Mouse (Mus musculus) forebrain, embryonic 16.5 days (tissue): ENCODE measurements around the gene Zfp941. TPM values are rescaled to one million over a fixed set of nuclear protein-coding genes. Genes with fewer than 3 reads are reported as not detected.

Source experiments
- ATAC-seq: fragments of 200-750 bp; cut with Nextera tagmentation; 2 replicates; pipeline ENCODE4 v1.8.0; 2017; ENCODE audit warnings: mild to moderate bottlenecking, moderate library complexity
- H3K27ac ChIP-seq: fragments of 300-500 bp; sonication (generic); 2 replicates; pipeline ENCODE4 v1.5.1; 2014; ENCODE audit warnings: low read length, control low read depth
- H3K27me3 ChIP-seq: fragments of 300-500 bp; sonication (generic); replicated peaks from 2 replicates; pipeline ENCODE4 v1.6.1; 2014; ENCODE audit warnings: low read length; ENCODE audit not compliant: control insufficient read depth, insufficient read depth
- H3K36me3 ChIP-seq: fragments of 300-500 bp; sonication (generic); 2 replicates; pipeline ENCODE4 v1.6.1; 2014; ENCODE audit not compliant: control insufficient read depth, insufficient read depth
- H3K4me1 ChIP-seq: fragments of 300-500 bp; sonication (generic); replicated peaks from 2 replicates; pipeline ENCODE4 v1.6.1; 2014; ENCODE audit warnings: low read length; ENCODE audit not compliant: control insufficient read depth, insufficient read depth
- H3K4me2 ChIP-seq: fragments of 300-500 bp; sonication (generic); 2 replicates; pipeline ENCODE4 v1.6.1; 2014; ENCODE audit warnings: mild to moderate bottlenecking, low read length, control low read depth
- H3K4me3 ChIP-seq: fragments of 300-500 bp; sonication (generic); replicated peaks from 2 replicates; pipeline ENCODE4 v1.5.1; 2014; ENCODE audit warnings: mild to moderate bottlenecking, low read length, control low read depth
- H3K9ac ChIP-seq: fragments of 300-500 bp; sonication (generic); replicated peaks from 2 replicates; pipeline ENCODE4 v1.6.1; 2014; ENCODE audit warnings: low read depth, low read length, control low read depth
- H3K9me3 ChIP-seq: fragments of 300-500 bp; sonication (generic); 2 replicates; pipeline ENCODE4 v1.6.1; 2016; ENCODE audit warnings: low read length; ENCODE audit not compliant: control insufficient read depth
- WGBS: fragments of 180-500 bp; shearing (Covaris S2); extraction: QIAGEN DNeasy Blood & Tissue Kit; methylation state at CpG from one replicate; pipeline ENCODE4 v1.1.7; 2014; 5-methylcytosine and 5-hydroxymethylcytosine counted together
- polyA plus RNA-seq: library from polyadenylated mRNA; unstranded; fragments of >200 nt; fragmentation: Nextera tagmentation; extraction: Ambion mirVana; gene quantifications from 2 replicates; pipeline ENCODE4 v1.2.1, GENCODE M21; 2015

The Zfp941 gene
- polyA plus RNA-seq, result 9.5 and 15.3 TPM in 2 replicates

DNA sequence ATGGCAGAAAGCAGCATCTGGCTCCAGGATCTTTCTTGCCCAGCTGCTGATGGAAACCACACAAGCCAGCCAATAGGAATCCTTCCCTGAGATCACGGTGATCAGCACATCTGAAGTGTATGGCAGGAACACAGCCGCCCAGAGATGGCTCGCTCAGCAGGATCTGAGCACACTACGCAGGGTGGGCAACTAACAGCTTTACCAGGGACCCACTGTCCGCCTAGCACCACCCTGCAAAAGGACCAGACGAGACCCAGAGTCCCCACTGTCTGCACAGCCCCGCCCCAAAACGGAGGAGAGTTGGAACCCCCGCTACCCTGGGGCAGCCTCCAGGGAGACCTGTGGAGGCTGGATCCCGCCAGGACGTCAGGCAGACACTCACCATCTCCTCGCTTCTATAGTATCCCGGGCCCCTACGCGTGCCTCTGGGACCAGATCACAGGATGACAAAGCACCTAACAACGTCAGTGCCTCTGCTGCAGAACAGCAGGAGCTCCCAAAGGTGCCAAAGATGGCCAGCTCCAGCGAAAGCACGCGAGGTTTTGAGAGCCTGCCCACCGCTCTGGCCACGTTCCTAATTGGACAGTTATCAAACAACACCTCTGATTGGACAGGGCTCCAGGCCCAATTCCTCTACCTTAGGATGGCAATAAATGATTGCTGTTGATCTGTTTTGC, at the start of gene Zfp941:
Gene Zfp941 (minus strand): TSS at position 526 of the 677 bp plus-strand sequence.
- H3K9ac ChIP-seq, result peak within 1 kb of the TSS; percentile 57
- H3K27ac ChIP-seq, result peak within 1 kb of the TSS; percentile 38
- H3K27me3 ChIP-seq, result peaks cover 9% of the 10 kb centered on the region
- no peaks in the 10 kb centered on the region for H3K9me3 ChIP-seq
- peak; percentile 94 for ATAC-seq
- WGBS, result under 1% methylated on average over 21 of the region's 21 CpGs
- no peaks in the 10 kb centered on the region for H3K36me3 ChIP-seq
- peak within 1 kb of the TSS; percentile 55 for H3K4me3 ChIP-seq
- peak within 1 kb of the TSS; percentile 76 for H3K4me2 ChIP-seq
- H3K4me1 ChIP-seq, result peaks cover 10% of the 10 kb centered on the region

DNA sequence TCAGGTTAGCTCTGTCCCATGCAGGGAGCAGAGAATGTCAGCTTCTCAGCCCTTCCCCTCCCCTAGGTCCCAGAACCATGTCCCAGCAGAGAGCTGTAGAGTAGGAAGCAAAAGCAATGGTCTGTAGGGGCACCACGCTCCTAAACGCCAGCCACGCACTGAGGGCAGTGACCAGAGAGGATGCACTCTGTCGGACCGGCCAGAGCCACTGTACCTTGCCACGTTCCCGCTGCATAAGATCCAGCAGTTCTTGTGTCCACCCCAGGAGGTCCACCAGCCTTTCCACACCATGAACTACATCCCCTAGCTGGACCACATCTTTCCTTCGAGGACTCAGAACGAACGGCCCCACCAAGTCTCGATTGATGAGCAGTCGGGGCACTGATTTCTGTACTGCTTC, 42.8 kb upstream of the Zfp941 start:
- Histone ChIP-seq H3K27me3 (no peaks in the 10 kb centered on the region), H3K4me1 (no peaks in the 10 kb centered on the region; the same call in 1 of the 2 replicates), H3K4me3 (no peak overlapping the region), H3K4me2 (no peak overlapping the region), H3K27ac (no peak overlapping the region), H3K9ac (no peak overlapping the region), H3K36me3 (peaks cover 24% of the 10 kb centered on the region), H3K9me3 (no peaks in the 10 kb centered on the region)
- ATAC-seq, result no peak
- 88% methylated on average over 12 of the region's 12 CpGs for WGBS

DNA sequence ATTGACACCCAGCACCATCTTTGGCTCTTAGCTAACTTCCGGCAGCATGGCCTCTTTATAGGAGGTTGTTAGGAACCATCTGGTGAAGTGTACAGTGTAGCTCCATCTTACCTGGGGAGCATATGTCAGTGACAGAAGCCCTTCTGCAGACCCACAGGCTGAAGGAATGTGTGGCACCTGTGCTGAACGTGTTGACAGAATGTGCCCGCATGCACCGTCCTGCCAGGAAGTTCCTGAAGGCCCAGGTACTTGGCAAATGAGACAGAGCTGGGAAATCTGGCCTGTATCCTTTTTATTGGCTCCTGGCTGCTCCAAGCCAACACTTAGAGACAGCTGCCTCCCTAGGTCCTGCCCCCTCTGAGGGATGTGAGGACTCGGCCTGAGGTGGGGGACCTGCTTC, 38.8 kb upstream of the Zfp941 start:
- Histone ChIP-seq H3K9me3 (no peaks in the 10 kb centered on the region), H3K36me3 (peaks cover 27% of the 10 kb centered on the region)
- WGBS, result 85% methylated on average over 5 of the region's 5 CpGs

DNA sequence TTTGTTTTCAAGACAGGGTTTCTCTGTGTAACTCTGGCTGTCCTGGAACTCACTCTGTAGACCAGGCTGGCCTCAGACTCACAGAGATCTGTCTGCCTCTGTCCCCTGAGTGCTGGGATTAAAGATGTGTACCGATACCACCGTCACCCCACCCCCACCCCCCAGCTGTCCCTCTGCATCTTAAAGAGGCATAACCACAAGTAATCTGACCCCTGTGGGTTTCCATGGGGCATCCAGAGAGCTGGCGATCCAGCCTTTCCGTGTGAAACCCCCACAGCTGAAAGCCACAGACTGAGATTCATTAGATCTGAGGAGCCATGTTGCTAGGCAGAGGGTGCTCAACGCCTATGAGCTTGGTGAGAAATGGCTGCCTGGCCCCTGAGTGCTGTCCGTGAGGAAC, 38.0 kb upstream of the Zfp941 start:
- Histone ChIP-seq H3K27ac (no peak overlapping the region), H3K9me3 (no peaks in the 10 kb centered on the region), H3K27me3 (no peaks in the 10 kb centered on the region), H3K4me1 (peaks cover 28% of the 10 kb centered on the region), H3K4me3 (no peak overlapping the region), H3K36me3 (peaks cover 27% of the 10 kb centered on the region), H3K9ac (no peak overlapping the region), H3K4me2 (no peak overlapping the region)
- 82% methylated on average over 6 of the region's 6 CpGs for WGBS
- ATAC-seq, result no peak

More for the DNA sequence above, 38.8 kb upstream of the Zfp941 start:
- H3K9ac ChIP-seq, result no peak overlapping the region
- H3K4me3 ChIP-seq, result no peak overlapping the region
- H3K4me1 ChIP-seq, result peaks cover 21% of the 10 kb centered on the region
- no peak overlapping the region for H3K27ac ChIP-seq
- no peak for ATAC-seq
- H3K4me2 ChIP-seq, result no peak overlapping the region
- H3K27me3 ChIP-seq, result no peaks in the 10 kb centered on the region

DNA sequence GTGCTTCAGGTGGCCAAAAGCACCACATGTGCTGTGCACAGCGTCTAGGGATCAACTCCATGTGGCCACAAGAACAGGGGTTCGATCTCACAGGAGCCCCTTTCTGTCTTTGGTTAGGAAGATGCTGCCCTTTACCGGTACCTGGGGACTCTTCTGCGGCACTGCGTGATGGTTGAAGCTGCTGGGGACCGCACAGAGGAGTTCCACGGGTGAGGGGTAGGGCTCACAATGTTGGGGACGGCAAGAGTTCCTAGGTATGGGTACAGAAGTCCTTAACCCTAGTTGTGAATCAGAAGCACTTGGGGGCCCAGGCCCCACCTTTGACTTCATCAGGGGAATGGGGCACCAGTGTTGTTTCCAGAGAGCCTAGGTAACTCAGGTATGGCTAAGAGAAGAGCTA, 36.8 kb upstream of the Zfp941 start:
- 96% methylated on average over 8 of the region's 8 CpGs for WGBS
- H3K9ac ChIP-seq, result peak overlapping the region; percentile 25
- no peak for ATAC-seq
- peaks cover 30% of the 10 kb centered on the region for H3K36me3 ChIP-seq
- H3K27ac ChIP-seq, result no peak overlapping the region
- no peaks in the 10 kb centered on the region for H3K9me3 ChIP-seq
- peak overlapping the region; percentile 95 for H3K4me2 ChIP-seq
- H3K27me3 ChIP-seq, result no peaks in the 10 kb centered on the region
- H3K4me3 ChIP-seq, result peak overlapping the region; percentile 87
- peaks cover 31% of the 10 kb centered on the region for H3K4me1 ChIP-seq

DNA sequence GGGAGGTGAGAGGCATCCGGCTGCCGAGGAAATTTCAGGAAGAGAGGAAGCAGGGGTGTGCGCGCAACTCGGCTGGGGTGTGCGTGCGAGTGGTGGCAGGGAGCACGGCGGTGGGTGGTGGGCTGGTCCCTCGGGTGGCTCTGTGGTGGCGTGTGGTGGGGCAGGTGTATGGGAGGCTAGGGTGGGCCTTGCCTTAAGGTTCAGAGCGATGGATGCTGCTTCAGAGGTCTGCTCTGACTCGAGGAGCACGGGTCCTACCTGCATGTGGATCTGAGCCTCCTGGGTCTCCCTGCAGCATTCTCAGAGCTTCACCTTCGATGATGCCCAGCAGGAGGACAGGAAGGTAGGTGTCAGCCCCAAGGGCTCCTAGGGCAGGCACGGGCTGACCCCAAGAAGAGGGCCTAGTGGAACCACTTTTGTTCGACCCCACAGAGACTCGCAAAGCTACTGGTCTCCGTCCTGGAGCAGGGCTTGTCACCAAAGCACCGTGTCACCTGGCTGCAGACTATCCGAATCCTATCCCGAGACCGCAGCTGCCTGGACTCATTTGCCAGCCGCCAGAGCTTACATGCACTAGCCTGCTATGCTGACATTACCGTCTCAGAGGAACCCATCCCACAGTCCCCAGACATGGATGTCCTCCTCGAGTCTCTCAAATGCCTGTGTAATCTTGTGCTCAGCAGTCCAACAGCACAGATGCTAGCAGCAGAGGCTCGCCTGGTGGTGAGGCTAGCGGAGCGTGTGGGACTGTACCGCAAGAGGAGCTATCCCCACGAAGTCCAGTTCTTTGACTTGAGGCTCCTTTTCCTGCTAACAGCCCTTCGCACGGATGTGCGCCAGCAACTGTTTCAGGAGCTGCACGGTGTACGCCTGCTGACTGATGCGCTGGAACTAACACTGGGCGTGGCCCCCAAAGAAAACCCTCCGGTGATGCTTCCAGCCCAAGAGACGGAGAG, 35.9 kb upstream of the Zfp941 start, which contains the start of gene Bet1l:
Gene Bet1l (minus strand): TSS at position 28 of the 956 bp plus-strand sequence.
- peaks cover 30% of the 10 kb centered on the region for H3K36me3 ChIP-seq
- ATAC-seq, result peak; percentile 26

DNA sequence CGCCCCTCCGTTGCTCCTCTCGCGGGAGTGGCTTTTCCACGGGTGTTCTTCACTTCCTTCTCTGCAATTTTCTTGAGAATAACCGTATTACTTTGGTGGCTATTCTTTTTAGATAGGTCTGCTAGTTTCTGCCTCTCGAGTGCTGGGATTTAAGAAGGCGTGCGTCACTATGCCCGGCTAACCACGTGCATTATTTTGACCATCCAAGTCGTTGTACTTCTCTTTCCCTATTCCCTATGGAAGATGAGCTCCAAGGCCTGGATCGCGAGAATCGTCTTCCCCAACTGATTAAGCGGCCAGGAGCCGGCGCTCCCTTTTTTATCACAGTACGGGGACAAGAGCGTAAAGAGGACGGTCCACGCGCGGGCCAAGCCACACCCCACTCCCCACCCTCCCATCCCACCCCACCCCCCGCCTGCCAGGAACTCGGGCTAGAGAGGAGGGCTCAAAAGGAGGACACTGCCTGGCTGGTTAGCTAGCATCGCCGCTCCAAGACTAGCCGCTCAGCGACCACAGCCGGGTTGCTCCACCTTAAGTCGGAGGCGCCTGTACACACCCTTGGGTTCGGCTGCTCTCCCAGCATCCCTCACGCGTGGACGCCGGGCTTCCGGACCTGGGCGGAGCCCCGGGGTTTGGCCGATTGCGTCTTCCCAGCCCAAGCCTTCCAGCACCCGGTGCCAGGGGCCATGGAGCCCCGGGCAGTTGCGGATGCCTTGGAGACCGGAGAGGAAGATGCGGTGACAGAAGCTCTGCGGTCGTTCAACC, 35.0 kb upstream of the Zfp941 start, which contains the start of gene Ric8a:
Gene Ric8a (plus strand): TSS at position 173 of the 765 bp plus-strand sequence.
- peaks cover 30% of the 10 kb centered on the region for H3K36me3 ChIP-seq
- H3K27ac ChIP-seq, result peak within 1 kb of the TSS; percentile 93
- peak within 1 kb of the TSS; percentile 95 for H3K4me2 ChIP-seq
- WGBS, result under 1% methylated on average over 49 of the region's 50 CpGs
- H3K27me3 ChIP-seq, result no peaks in the 10 kb centered on the region
- peak within 1 kb of the TSS; percentile 88 for H3K9ac ChIP-seq
- peak; percentile 82 for ATAC-seq
- H3K9me3 ChIP-seq, result no peaks in the 10 kb centered on the region
- H3K4me1 ChIP-seq, result peaks cover 31% of the 10 kb centered on the region
- H3K4me3 ChIP-seq, result peak within 1 kb of the TSS; percentile 87

More for the DNA sequence above, 35.9 kb upstream of the Zfp941 start, which contains the start of gene Bet1l:
- Histone ChIP-seq H3K4me2 (peak within 1 kb of the TSS; percentile 95), H3K27me3 (no peaks in the 10 kb centered on the region), H3K9ac (peak within 1 kb of the TSS; percentile 88), H3K4me1 (peaks cover 31% of the 10 kb centered on the region), H3K9me3 (no peaks in the 10 kb centered on the region), H3K4me3 (peak within 1 kb of the TSS; percentile 87), H3K27ac (peak within 1 kb of the TSS; percentile 93)
- 36% methylated on average over 40 of the region's 40 CpGs for WGBS

DNA sequence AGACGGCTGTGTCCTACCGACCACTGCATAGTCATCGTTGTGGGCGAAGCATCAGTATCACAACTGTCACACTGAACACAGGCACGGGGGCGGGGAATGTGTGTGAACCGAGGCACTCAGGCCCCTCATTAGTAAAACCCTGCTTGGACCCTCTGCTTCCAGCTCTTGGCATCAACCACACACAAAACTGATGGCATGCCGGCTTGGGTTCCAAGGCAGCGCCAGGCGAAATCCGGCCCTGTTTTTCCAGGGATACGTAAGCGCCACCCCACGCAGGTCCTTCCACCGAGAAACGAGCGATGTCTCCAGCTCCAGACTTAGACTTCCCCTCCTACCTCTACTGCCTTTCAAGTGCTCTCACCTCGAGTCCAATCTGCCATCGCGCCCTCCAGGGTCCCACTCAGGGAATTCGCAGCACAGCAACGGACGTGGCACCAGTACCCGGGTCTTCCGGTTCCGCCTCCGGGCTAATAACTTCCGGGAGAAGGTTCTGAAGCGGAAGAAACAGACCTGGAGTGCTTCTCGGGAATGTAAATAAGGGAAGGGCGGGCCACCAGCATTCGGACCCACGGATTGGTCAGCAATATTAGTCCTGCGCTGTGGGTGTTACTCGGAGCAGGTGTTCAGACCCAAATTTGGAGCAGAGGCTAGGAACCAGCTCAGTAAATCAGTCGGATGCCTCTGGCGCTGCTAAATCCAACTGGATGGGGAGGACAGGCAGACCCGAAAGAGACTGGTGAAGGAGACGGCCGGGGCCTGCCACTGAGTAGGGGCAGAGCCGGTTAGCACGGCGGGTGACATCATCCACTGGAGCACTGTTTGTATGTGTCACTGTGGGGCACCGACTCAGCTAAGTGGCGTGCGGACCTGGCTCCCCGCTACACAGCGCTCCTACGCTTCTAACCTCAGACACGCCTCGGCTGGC, 34.1 kb upstream of the Zfp941 start, which contains the start of gene Gm45785:
Gene Gm45785 (minus strand): TSS at position 472 of the 925 bp plus-strand sequence.
- Histone ChIP-seq H3K27me3 (no peaks in the 10 kb centered on the region), H3K9me3 (no peaks in the 10 kb centered on the region), H3K36me3 (peaks cover 27% of the 10 kb centered on the region), H3K4me3 (peak within 1 kb of the TSS; percentile 87), H3K4me1 (peaks cover 31% of the 10 kb centered on the region), H3K4me2 (peak within 1 kb of the TSS; percentile 95), H3K27ac (peak within 1 kb of the TSS; percentile 93), H3K9ac (peak within 1 kb of the TSS; percentile 88)
- 1% methylated on average over 51 of the region's 51 CpGs for WGBS
- peak; percentile 77 for ATAC-seq
